Mouse (Mus musculus) ZHBTc4 (cell line): ENCODE data around the gene Pafah2.
A peak's percentile ranks its signal among the peaks of the same experiment; 100 is the strongest.

Experiments used
- DNase-seq: peaks from one replicate; pipeline ENCODE4 v3.0.0-alpha.2; 2011; ENCODE audit warnings: low read depth, low spot score

The Pafah2 gene

DNA sequence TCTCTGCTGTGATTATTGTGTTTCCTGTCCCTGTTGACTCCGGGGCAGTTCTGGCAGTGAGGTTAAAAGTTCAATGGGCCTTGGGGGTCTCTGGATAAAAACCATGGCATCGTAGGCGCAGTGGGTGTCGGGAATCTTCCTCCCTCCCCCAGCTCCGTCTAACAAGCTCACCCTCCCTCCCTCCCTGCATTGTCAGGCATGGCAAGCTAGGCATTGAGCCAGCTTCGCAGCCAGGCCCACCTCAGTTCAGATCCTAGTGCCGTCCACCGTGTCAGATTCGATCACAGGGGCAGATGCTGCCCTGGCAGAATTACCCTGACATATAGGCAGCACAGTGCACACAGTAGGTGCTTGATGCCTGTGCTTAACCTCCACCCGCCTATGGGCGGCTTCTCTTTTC, 25.9 kb downstream of the Pafah2 start:
- no peak for DNase-seq

DNA sequence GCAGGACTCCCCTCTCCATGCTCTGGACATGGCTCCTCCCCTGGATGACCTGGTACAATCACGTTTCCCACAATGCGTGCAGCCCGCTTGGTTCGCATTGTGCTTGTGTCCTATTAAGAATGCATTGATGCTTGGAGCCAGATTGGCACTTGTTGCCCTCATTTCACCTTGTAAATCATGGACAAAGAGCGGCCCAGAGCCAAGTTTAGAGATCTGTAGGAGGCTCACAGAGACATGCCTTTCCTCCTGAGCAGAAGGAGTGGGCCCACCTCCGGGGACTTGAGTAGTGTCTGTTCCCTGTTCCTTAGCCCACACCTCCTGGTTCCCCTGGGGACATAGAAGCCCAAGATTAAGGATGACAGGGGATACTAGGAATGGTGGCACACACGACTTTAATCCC, 27.8 kb downstream of the Pafah2 start:
- DNase-seq: no peak

DNA sequence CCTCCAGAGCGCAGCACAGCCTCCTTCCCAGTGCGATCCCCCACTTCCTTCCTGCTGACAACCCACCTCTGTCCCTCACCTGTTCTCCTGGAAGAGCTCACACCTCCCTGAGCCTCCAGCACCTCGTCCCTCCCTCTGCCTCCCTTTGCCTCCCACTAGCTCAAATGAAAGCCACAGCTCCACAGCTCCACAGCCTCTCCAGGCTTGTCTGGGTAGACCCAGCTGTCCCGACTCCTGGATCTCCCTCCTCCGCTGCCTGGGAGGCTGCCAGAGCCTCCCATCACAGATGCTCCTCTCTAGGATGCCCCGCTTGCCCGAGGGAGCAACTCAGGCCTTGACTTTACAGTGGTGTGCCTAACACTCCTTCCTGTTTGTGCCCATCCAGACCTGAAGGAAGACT, 29.0 kb downstream of the Pafah2 start:
- DNase-seq: no peak

DNA sequence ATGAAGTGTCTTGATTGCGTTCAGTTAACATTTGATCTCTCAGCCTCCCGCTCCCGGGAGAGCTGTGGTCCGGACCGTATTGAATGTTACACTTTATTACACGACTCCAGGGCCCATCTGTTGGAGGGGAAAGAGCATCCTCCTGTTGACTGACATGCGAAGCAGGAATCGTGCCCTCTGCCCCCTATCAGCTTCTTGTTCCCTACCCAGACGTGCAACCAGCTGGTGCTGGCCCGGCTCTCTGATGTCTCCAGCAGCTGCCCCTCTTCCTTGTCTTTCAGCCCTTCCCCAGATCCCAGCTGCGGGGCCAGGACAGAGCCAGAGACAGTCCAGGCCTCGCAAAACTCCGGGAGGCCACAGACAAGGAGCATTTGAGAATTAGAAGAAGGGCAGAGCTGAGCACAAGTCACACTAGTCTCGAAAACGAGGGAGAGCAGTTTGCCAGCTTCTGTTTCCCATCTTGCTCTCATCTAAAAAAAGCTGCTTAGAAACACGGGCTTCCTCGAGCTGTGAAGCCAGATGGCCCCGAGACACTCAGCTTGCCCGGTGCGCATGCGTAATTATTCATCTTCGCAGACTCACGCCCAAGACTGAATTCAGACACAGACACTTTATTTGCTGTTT, 34.4 kb downstream of the Pafah2 start:
- DNase-seq: peak; percentile 81

DNA sequence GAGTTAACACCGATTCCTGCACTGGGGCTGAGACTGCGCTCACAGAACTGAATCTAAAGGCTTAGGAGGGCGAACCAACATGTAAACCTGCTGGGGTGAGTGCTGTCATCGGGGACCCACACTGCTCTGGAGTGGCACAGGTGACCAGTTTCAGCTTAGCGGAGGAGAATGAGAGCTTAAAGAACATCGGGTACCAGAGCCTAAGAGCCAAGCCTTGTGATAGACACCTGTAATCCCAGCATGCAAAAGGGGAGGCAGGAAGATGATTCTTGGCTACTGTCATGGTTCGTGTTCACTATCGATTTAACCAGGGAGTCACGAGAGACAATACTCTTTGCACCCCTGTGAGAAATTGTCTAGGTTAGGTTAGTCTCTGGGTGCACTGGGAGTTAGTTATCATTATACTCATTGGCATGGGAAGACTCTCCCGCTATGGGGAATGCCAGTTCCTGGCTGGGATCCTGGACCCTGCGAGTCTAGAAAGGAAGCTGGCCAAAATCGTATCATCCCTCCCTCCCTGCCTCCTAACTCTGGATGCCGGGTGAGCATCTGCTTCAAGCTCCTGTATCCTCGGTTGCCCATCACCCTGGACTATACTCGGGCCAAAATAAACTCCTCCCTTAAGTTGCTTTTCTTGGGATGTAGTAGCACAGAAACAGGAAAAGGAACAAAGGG, 36.7 kb downstream of the Pafah2 start:
- no peak for DNase-seq

DNA sequence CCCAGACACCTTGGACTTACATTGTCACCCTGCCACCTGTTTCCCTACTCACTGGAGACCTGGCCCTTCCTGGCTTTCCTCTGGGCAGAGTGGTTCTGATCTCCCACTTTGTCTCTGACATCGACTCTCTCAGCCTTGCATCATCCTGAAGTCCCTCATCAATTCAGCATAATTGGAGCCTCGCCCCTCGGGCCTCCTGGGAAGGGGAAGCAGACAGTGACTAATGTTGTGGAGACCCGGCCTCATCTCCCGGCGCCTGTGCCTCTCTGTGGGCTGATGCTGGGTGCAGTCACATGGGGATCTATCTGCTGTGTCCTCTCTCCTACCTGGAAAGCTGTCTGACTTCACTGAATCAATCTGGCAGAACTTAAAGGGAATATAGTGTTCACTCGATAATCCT, 40.1 kb downstream of the Pafah2 start:
- peak; percentile 53 for DNase-seq

DNA sequence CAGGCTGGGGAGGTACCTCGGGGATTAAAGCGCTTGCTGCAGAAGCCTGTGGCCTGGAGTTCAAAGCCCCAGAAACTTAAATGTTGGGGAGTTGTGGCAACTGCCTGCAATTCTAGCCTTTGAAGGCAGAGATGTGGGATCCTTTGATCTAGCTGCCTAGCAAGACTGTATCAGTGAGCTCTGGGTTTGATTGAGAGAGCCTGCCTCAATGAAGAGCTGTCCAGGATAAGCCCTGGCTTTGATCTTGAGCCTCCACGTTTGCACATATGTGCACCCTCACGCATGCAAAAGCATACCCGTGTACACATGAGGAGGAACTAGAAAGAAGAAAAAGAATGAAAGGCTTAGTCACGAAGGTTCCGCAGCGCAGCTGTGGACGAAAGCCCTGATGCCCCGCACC, 40.5 kb downstream of the Pafah2 start:
- peak; percentile 79 for DNase-seq

DNA sequence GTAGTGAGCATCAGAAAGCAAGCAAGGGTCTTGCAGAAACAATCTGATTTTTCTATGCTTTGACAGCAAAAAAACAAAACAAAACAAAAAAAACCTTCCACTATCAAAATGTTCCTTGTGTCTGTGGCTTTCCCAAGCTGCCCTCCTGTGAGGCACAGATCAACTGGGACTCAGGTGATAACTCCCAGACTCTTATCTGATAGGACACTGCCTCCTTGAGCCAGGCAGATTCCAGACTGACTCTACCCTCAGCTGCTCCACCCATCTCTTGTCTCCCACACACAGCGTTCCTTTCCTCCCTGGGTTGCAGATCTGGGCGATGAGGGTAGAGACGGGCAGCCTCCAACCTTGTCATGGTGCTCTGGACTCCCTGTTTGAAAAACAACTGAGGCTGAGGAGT, 43.0 kb downstream of the Pafah2 start:
- DNase-seq: no peak

DNA sequence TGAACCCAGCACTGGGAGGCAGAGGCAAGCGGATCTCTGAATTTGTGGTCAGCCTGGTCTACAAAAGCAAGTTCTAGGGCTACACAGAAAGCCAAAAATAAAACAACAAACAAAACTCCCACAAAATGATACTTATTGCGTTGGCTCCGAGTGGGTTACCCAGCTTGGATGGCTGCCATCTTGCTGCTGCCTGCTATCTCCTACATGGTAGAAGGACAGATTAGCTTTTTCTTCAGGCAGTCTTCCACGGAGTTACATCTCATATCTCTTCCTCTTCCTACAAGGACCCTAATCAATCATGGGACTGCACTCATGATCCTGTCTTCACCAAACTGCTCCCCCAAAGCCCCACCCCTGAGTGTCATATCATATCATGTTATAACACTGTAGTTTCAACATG, 43.8 kb downstream of the Pafah2 start:
- no peak for DNase-seq

DNA sequence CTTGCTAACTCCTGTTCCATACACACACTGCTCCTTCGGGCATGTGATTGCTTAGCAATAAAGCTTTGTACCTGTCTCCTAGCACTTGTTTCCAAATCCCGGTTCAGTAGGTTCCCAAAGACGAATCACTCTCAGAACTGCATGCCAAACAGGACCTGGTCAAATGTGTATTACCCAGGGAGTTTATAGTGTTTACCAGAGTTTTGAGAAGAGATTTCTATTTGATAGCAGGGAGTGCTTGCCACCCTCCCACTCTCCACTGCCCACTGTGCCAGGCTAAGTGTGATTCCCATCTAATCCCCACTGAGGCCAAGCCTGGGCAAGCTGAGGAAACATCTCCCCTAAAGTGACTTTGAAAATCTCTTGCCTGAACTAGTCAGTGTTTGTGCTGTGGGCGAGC, 46.1 kb downstream of the Pafah2 start:
- no peak for DNase-seq

DNA sequence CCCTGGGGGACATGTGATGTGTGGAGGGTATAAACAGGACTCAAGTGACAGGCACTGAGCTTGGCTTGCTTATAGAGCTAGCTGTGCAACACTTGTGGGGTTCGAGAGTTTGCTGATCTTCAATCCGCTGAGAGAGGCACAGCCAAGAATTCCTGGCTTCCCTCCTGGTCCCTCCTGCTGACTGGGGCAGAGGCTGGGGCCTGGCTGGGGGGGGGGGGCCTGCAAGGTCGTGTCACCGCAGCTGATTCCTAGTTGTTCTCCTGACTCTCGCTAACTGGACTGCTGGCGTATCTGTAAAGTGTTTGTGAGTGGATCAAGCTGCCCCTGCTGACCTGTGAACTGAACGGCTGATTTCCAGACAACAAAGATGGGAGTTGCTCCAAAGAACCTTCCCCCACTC, 47.5 kb downstream of the Pafah2 start:
- DNase-seq: no peak

DNA sequence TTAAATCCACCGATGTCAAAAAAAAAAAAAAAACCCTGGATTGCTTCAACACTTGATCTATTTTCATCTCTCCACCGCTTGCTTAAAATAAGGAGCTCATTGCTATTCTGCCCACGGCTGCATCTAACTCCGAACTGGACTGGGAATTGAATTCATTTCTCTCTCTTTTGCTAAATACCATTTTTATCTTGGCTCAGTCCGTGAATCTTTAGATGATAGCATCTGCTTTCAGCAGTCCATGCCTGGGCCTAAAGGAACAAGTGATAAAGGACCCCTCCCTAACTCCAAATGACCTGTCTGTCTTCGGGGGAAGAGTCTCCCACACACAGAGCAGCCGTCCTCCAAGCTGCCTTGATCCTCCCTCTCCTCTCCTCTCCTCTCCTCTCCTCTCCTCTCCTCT, 48.8 kb downstream of the Pafah2 start:
- DNase-seq: no peak

DNA sequence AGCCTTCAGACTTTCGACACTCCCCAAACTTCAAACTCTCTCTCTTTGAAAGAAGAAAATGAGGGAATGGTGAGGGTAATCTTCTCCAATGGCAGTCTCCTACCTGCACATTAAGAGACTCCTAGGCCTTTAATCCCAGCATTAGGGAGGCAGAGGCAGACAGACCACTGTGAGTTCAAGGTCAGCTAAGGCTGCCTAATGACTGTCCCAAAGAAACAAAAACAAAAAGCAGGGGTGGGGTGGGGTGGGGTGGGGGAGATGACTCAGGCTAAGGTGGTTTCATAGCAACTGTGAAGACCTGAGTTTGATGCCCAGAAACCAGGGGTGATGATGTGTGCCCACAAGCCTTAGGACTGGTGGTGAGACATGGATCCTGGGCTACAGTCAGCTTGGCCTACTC, 49.4 kb downstream of the Pafah2 start:
- DNase-seq: no peak

DNA sequence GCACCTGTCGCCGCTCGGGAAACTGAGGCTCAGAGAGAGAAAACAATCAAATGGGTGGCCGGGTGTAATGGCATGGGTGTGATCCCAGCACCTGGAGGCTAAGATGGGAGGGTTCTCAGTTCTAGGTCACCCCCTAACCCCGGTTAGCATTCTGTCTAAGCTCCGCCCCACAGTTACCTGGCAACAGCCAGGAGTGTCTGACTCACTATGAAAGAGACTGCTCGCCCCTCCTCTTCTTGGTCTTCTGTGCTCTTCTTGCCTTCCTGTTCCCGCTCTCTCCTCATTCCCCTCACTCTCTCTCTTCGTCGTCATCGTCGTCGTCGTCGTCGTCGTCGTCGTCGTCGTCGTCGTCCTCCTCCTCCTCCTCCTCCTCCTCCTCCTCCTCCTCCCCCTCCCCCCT, 51.8 kb downstream of the Pafah2 start:
- DNase-seq: no peak

DNA sequence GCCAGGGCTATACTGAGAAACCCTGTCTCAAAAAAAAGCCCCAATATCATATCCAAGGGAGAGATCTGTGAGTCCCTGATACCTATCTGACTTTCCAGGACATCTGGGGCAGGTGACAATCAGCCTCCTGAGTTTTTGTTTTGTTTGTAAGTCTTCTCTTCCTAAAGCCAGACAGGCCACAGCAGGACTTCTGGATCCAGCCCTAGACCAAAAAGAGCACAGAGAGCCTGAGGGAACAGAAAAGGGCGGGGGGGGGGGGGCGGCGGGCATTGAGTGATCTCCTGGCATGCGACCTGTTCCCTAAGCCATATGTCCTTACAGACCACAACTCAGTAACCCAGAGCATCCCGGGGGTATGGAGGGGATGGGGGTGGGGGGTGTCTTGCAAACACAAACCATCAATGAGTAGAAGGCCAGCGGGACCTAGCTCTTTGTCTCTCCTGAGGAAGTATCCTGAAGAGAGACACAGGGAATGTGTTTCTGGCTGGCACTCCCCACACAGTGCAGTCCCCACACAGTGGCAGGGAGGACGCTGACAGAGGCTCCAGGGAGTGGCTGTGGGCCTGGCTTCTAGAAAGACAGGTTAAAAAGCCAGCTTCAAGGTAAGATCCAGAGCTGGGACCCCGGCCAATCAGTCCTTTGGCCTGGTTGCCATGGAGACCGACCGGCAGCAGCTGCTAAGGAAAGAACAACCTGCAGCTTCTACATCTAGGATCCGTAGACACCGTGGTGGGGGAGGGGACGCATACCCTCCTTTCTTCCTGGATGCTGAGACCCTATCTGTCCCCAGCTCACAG, 53.7 kb downstream of the Pafah2 start:
- DNase-seq: peak; percentile 68

DNA sequence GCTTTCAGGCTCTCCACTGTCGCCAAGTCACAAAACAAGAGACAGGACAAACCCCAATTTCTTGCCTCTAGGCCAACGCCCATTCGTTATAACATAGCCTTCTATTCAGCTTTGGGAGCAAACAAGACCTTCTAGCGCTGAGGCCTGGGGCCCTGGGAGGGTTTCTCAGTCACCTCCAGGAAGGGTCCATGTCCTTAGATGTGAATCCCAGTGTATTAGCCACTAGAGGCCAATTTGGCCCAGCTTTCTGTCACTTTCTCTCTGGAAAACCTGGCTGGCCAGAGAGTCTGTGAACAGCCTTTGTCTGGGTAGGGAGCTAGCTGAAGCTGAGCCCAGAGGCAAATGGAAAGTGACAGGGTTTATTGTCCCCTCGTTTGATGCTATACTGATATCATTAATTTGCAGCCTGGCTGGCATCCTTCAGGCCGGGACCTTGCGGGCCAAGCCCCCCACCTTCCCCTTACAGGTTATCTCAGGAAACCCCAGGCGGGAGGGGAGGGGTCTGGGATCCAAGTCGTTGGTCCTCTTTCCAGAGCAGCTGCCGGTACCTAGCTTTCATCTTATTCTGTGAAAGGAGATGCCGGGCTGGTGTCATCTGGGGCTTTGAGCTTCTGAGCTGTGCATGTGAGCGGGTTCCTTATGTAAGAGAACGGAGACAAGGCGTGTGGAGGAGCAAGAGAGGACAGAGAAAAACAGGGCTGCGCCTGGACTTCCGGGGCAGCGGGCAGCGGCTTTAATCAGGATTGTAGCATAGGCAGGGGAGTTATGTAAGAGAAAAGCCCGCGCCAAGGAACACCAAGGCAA, 54.5 kb downstream of the Pafah2 start:
- no peak for DNase-seq

DNA sequence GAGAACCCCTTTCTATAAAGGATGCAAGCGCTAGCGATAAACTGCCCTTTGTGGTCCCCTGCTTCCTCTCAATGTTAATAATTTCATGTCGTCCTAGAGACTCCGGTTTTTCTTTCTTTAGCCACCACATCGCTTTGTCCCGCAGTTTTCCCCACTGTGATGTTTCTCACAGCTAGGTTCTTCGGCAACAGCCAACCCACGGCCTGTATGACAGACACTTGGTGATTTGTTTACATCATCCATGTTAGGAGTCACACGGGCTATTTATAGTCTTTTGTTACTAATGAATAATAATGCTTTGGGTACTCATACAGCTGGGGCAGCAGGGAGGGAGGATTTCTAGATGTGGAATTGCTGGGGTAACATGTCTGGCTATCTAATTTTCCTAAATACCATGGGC, 55.4 kb downstream of the Pafah2 start:
- DNase-seq: no peak

DNA sequence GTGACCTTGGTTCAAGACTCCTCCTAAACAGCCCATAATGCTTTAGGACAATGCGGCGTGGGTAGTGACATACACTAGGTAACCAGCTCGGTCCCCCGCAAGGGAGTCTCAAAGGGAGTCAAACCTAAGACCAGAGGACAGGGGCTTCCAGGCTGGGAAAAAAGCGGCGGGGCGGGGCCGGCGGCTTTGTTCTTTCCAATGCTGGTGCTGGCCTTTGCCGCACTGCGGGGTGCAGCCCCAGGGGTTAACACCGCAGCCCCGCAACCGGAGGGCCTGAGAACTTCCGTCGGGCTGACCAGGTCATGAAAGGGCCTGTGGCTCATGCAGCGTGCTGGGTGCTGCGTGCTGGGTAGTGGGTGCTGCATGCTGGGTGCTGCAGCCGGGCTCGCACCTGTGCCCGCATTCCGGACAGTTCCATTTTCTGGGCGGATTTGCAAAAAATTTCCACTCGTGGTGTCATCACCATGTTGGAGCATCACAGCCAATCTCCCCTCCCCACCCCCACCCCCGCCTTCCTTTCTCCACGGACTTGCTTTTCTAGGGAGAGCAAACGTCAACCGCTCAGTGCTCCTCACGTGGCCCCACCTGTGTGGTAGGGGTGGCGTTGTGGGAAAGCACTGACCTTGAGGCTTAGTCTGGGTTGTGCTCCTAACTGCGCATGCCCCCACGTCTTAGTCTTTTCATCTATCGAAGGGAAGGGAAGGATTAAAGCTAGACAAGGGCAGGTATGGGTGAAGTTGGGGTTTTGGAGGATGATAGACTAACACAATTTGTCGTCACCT, 57.7 kb downstream of the Pafah2 start:
- DNase-seq: peak; percentile 84

DNA sequence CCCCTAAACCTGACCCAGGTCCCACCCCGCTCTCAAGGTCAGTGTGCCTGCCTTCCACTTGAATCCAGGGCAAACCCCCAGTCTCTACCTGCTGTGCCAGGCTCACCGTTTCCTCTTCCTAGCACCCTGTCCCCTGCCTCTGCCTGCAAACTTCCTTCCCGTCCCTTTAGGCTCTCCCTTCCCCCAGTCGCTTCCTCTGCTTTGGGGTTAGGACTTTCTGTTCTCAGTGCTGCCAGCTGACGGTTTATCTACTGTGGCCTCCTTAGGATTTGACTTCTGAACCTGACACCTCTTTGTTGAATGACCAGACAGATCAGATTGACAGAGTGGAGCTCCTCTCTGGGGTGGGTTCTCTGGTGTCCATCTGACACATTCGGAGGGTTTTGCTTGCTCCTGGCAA, 59.2 kb downstream of the Pafah2 start:
- DNase-seq: no peak

DNA sequence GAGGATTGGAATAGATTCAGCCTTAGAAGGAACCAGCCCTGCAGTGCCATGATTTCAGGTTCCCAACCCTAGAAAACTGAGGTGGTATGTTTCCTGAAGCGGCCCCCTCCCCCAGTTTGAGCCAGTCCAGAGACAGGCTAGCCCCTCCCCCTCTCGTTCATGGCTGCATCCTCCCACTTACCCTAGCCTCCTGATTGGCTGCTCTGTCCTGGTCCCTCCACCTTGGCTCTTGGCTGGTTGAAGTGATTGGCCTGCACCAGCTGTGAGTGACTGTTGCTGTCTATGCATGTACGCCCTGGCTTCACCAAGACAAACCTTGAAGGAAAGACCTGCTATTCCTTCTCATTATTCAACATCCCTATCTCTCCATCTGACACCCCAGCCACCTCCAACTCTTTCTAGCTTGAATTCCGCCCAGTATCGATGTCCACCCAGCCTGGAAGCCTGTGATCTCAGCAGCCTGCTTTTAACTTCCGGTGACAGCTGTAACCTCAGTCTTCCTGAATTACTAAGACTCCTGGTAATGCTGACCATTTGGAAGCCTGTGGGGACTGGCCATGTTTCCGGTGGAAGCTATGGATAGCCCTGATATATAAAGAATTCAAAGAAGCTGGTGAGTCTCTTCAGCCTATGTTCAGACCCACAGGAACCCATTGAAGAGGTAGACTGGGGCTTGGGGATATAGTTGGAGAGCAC, 61.2 kb downstream of the Pafah2 start:
- DNase-seq: peak; percentile 91

DNA sequence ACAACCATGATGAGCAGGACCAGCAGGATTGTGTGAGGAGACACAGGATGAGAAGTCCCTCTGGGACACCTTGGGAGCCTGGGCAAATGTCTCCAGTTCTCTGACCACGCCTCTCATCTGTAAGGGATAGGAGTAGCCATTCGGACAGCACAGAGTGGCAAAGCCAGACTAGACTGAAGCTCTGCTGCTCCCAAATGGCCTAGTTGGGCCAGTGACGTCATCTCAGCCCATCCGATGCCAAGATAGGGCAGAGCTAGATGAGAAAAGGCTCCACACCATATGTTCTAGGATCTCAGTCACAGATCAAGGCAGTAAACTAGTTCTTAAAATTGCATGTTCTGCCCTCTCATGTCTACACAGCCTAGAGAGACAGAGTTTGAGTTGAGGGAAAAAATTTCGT, 62.7 kb downstream of the Pafah2 start:
- no peak for DNase-seq
